Mouse (Mus musculus) stomach, postnatal 0 days (tissue): ENCODE data around the gene Eif4e3.

Experiments
- CTCF ChIP-seq: IDR thresholded peaks from 2 replicates; pipeline ENCODE4 v1.5.1; 2016; ENCODE audit warnings: antibody characterized with exemption, low read depth, mild to moderate bottlenecking, moderate library complexity
- EP300 ChIP-seq: optimal IDR thresholded peaks from 2 replicates; pipeline ENCODE3; 2016; ENCODE audit warnings: antibody characterized with exemption

GRCm38 (mm10) chr6:99688513-99688912 is 21.9 kb upstream of the Eif4e3 start:
- no peak for TF ChIP-seq CTCF
- TF ChIP-seq EP300 = no peak
